Mouse (Mus musculus) intestine, embryonic 14.5 days (tissue): Measurements from ENCODE around the gene Slc44a1. TPM values are rescaled to one million over a fixed set of nuclear protein-coding genes. Genes with fewer than 3 reads are reported as not detected.

Experiments
- ATAC-seq: fragments of 200-750 bp; cut with Nextera tagmentation; replicated peaks from 2 replicates; pipeline ENCODE4 v1.8.0; 2017; ENCODE audit warnings: low read depth, moderate number of reproducible peaks, moderate TSS enrichment, moderate library complexity; ENCODE audit not compliant: low FRiP score, low TSS enrichment
- DNase-seq: peaks from one replicate; pipeline ENCODE4 v3.0.0-alpha.2; 2018; ENCODE audit warnings: low spot score
- H3K27ac ChIP-seq: fragments of 300-500 bp; sonication (generic); 2 replicates; pipeline ENCODE4 v1.5.1; 2014; ENCODE audit warnings: low read depth, mild to moderate bottlenecking, control low read depth
- H3K27me3 ChIP-seq: fragments of 300-500 bp; sonication (generic); replicated peaks from 2 replicates; pipeline ENCODE4 v1.6.1; 2014; ENCODE audit warnings: low read length, control low read depth; ENCODE audit not compliant: control insufficient read depth, insufficient read depth
- H3K36me3 ChIP-seq: fragments of 300-500 bp; sonication (generic); 2 replicates; pipeline ENCODE4 v1.6.1; 2014; ENCODE audit warnings: low read length, control low read depth; ENCODE audit not compliant: control insufficient read depth, insufficient read depth
- H3K4me1 ChIP-seq: fragments of 300-500 bp; sonication (generic); replicated peaks from 2 replicates; pipeline ENCODE4 v1.6.1; 2014; ENCODE audit warnings: low read length, control low read depth, mixed read lengths; ENCODE audit not compliant: control insufficient read depth, insufficient read depth
- H3K4me2 ChIP-seq: fragments of 300-500 bp; sonication (generic); 2 replicates; pipeline ENCODE4 v1.6.1; 2014; ENCODE audit warnings: low read length
- H3K4me3 ChIP-seq: fragments of 300-500 bp; sonication (generic); 2 replicates; pipeline ENCODE4 v1.5.1; 2014; ENCODE audit warnings: low read depth, low read length, control low read depth, mixed read lengths
- H3K9ac ChIP-seq: fragments of 300-500 bp; sonication (generic); 2 replicates; pipeline ENCODE4 v1.6.1; 2014; ENCODE audit warnings: mild to moderate bottlenecking, low read length
- H3K9me3 ChIP-seq: fragments of 300-500 bp; sonication (generic); 2 replicates; pipeline ENCODE4 v1.6.1; 2016; ENCODE audit warnings: low read length, control low read depth; ENCODE audit not compliant: control insufficient read depth
- WGBS: fragments of 180-500 bp; shearing (Covaris S2); extraction: QIAGEN DNeasy Blood & Tissue Kit; methylation state at CpG from one replicate; pipeline ENCODE4 v1.1.7; 2014; 5-methylcytosine and 5-hydroxymethylcytosine counted together
- polyA plus RNA-seq: library from polyadenylated mRNA; unstranded; fragments of >200 nt; fragmentation: Nextera tagmentation; extraction: Ambion mirVana; gene quantifications from 2 replicates; pipeline ENCODE4 v1.2.1, GENCODE M21; 2014

Slc44a1 gene
- polyA plus RNA-seq, 1 experiment from 2014 or later, result 75.1 TPM

DNA sequence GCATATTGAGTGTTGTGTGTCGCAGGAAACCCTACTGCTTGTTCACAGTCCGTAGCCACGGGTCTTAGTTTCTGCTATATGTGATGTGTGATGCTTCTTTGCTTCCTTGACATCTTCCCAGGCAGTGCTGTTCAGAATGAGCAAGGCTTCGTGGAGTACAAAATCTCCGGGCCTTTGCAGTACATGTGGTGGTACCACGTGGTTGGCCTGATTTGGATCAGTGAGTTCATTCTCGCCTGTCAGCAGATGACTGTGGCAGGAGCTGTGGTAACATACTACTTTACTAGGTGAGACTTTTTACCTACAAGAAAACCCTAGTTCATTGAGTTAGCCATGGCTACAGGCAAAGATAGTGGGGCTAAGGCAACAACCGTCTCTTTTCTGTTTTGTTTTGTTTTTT, 103.2 kb downstream of the Slc44a1 start:
- Histone ChIP-seq H3K36me3 (peaks cover 51% of the 10 kb centered on the region), H3K4me2 (no peak overlapping the region), H3K9ac (no peak overlapping the region), H3K9me3 (no peaks in the 10 kb centered on the region), H3K27me3 (no peaks in the 10 kb centered on the region), H3K27ac (no peak overlapping the region), H3K4me3 (no peak overlapping the region), H3K4me1 (no peaks in the 10 kb centered on the region)
- no peak for DNase-seq
- 87% methylated on average over 8 of the region's 8 CpGs for WGBS
- no peak for ATAC-seq

GRCm38 (mm10) chr4:53544889-53545288, 104.7 kb downstream of the Slc44a1 start:
- no peak overlapping the region for H3K27ac ChIP-seq
- DNase-seq (no peak), ATAC-seq (no peak)
- peaks cover 48% of the 10 kb centered on the region for H3K36me3 ChIP-seq
- H3K27me3 ChIP-seq, result no peaks in the 10 kb centered on the region
- WGBS, result 84% methylated on average over 1 of the region's 1 CpGs
- H3K4me3 ChIP-seq, result no peak overlapping the region
- H3K4me1 ChIP-seq, result no peaks in the 10 kb centered on the region
- no peak overlapping the region for H3K4me2 ChIP-seq
- no peak overlapping the region for H3K9ac ChIP-seq
- no peaks in the 10 kb centered on the region for H3K9me3 ChIP-seq

DNA sequence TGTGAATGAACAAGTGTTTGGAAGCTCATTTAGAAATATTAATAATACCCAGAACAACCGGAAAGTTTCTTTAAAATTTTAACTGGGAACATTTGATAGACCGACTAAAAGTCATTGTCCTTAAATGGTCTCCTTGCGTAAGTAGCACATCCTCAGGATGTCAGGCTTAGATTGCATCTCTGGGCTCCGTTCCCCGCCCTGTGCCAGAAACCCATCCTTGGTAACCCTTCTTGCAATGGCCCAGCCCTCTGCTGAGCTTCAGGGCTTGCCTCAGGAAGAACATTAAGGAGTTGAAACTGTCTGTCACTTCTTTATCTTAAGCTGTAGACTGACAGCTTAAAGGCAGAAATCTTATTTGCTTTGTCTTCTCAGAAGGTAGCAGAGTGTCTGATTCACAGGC, 107.2 kb downstream of the Slc44a1 start:
- peaks cover 47% of the 10 kb centered on the region for H3K36me3 ChIP-seq
- no peaks in the 10 kb centered on the region for H3K4me1 ChIP-seq
- no peak overlapping the region for H3K9ac ChIP-seq
- DNase-seq (no peak), ATAC-seq (no peak)
- H3K4me3 ChIP-seq, result no peak overlapping the region
- H3K4me2 ChIP-seq, result no peak overlapping the region
- 94% methylated on average over 5 of the region's 5 CpGs for WGBS
- H3K27ac ChIP-seq, result no peak overlapping the region
- no peaks in the 10 kb centered on the region for H3K27me3 ChIP-seq
- H3K9me3 ChIP-seq, result no peaks in the 10 kb centered on the region

GRCm38 (mm10) chr4:53549375-53549774, 109.2 kb downstream of the Slc44a1 start:
- no peak for ATAC-seq
- peaks cover 33% of the 10 kb centered on the region for H3K36me3 ChIP-seq
- no peaks in the 10 kb centered on the region for H3K4me1 ChIP-seq
- H3K4me2 ChIP-seq, result no peak overlapping the region
- H3K9ac ChIP-seq, result no peak overlapping the region
- no peak overlapping the region for H3K27ac ChIP-seq
- no peak overlapping the region for H3K4me3 ChIP-seq
- no peaks in the 10 kb centered on the region for H3K9me3 ChIP-seq
- no peaks in the 10 kb centered on the region for H3K27me3 ChIP-seq
- 68% methylated on average over 4 of the region's 4 CpGs for WGBS
- no peak for DNase-seq

DNA sequence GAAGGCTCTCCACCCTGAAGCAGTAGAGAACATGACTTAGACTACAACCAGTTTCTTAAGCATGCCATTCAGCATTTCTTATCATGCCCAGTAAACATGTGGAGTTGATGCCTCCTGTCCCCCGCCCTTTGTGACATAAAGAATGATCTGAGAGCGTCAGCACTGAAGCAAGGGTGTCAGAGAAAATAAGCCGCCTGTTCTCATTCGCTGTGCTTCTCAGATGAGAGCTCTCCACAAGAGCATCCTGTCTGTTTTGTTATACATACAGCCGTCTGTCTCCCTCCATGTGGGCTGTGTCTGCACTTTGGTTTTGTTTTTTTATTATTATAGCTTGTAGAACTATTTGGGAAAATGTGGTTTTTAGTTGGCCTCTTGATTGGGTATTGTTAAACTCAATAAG, 124.4 kb downstream of the Slc44a1 start:
- Histone ChIP-seq H3K36me3 (peaks cover 20% of the 10 kb centered on the region), H3K9ac (no peak overlapping the region), H3K4me2 (no peak overlapping the region), H3K9me3 (no peaks in the 10 kb centered on the region), H3K27ac (no peak overlapping the region), H3K27me3 (no peaks in the 10 kb centered on the region), H3K4me3 (no peak overlapping the region), H3K4me1 (no peaks in the 10 kb centered on the region)
- ATAC-seq (no peak), DNase-seq (no peak)
- WGBS, result 70% methylated on average over 5 of the region's 5 CpGs

- H3K27me3 ChIP-seq, result no peaks in the 10 kb centered on the region
- H3K9ac ChIP-seq, result no peak overlapping the region
- ATAC-seq (no peak), DNase-seq (no peak)
- no peaks in the 10 kb centered on the region for H3K4me1 ChIP-seq
- H3K36me3 ChIP-seq, result peaks cover 20% of the 10 kb centered on the region
- H3K4me2 ChIP-seq, result no peak overlapping the region
- H3K27ac ChIP-seq, result no peak overlapping the region
- WGBS, result 87% methylated on average over 1 of the region's 1 CpGs
- no peaks in the 10 kb centered on the region for H3K9me3 ChIP-seq
- no peak overlapping the region for H3K4me3 ChIP-seq
Observed at GRCm38 (mm10) chr4:53567065-53567464, 126.9 kb downstream of the Slc44a1 start.

- H3K4me1 ChIP-seq, result no peaks in the 10 kb centered on the region
- no peak overlapping the region for H3K27ac ChIP-seq
- no peaks in the 10 kb centered on the region for H3K9me3 ChIP-seq
- H3K4me3 ChIP-seq, result no peak overlapping the region
- DNase-seq, result no peak
- H3K4me2 ChIP-seq, result no peak overlapping the region
- no peak for ATAC-seq
- 82% methylated on average over 2 of the region's 2 CpGs for WGBS
- H3K27me3 ChIP-seq, result no peaks in the 10 kb centered on the region
- no peak overlapping the region for H3K9ac ChIP-seq
- H3K36me3 ChIP-seq, result no peaks in the 10 kb centered on the region
Observed at GRCm38 (mm10) chr4:53575558-53575957, 135.3 kb downstream of the Slc44a1 start.

DNA sequence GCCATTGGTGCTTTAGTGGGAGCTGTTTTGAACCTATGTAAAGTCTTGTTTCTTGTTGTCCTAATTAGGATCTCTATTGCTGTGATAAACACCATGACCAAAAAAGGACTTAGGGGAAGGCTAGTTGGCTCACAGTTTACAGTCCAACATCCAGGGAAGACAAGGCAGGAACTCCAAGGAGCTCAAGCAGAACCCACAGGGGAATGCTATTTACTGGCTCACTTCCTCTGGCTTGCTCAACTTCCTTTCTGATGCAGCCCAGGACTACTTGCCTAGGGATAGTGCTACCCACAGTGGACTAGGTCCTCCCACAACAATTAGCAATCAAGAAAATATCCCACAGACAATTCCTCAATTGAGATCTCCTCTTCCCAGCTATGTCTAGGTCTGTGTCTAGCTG, 147.5 kb downstream of the Slc44a1 start:
- no peak overlapping the region for H3K4me3 ChIP-seq
- no peak overlapping the region for H3K4me2 ChIP-seq
- H3K27ac ChIP-seq, result no peak overlapping the region
- DNase-seq (no peak), ATAC-seq (no peak)
- no peak overlapping the region for H3K9ac ChIP-seq
- H3K27me3 ChIP-seq, result no peaks in the 10 kb centered on the region
- H3K36me3 ChIP-seq, result no peaks in the 10 kb centered on the region
- no peaks in the 10 kb centered on the region for H3K9me3 ChIP-seq
- peaks cover 6% of the 10 kb centered on the region for H3K4me1 ChIP-seq

DNA sequence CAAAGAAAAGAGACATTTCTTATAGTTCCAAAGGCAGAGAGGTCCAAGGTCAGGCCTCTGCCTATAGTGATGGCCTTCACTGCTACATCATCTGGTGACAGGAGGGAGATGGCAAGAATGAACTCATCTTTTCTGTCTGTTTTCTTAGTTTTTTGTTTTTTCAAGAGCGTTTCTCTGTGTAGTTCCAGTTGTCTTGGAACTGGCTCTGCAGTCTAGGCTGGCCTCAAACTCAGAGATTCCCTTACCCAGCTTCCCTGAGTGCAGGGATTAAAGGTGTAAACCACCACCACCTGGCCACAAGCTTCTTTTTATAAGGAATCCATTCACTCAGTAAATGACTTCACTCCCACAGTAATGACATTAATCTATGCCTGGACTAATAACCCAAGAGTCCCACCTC, 148.7 kb downstream of the Slc44a1 start:
- H3K4me1 ChIP-seq, result peaks cover 6% of the 10 kb centered on the region
- no peaks in the 10 kb centered on the region for H3K9me3 ChIP-seq
- 72% methylated on average over 1 of the region's 1 CpGs for WGBS
- no peaks in the 10 kb centered on the region for H3K27me3 ChIP-seq
- no peaks in the 10 kb centered on the region for H3K36me3 ChIP-seq
- no peak for DNase-seq
- no peak overlapping the region for H3K27ac ChIP-seq
- H3K4me3 ChIP-seq, result no peak overlapping the region
- no peak overlapping the region for H3K9ac ChIP-seq
- ATAC-seq, result no peak
- H3K4me2 ChIP-seq, result no peak overlapping the region
